Mouse (Mus musculus): ENCODE results near the gene Prss41.

DNA sequence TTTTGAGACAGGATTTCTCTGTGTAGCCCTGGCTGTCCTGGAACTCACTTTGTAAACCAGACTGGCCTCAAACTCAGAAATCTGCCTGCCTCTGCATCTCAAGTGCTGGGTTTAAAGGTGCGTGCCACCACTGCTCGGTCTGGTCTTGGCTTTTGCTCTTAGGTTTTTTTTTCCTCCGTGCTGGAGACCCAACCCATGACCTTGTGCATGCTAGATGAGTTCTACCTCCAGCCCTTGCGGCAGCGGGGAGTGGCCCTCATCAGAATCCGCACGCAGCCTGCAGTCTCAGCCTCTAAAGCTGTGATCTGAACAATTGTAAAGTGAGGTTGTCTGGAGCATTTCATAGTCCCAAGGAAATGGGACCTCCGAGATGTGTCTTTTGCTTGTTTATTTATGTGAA lies 48.6 kb downstream of the Prss41 start:
- TF ChIP-seq CTCF (IDR thresholded peaks at IDR 0.05) (no peak), EP300 (IDR thresholded peaks at IDR 0.05; ENCODE audit: insufficient read depth, low read depth, low read length) (no peak)
